Mouse (Mus musculus): Measurements from ENCODE around the gene Gal3st2b.
"Not testable (repeated sequence)": the region's sequence is repeated elsewhere in the genome, so short reads cannot be mapped to it uniquely, and the experiment has no call there.

The Gal3st2b gene

DNA sequence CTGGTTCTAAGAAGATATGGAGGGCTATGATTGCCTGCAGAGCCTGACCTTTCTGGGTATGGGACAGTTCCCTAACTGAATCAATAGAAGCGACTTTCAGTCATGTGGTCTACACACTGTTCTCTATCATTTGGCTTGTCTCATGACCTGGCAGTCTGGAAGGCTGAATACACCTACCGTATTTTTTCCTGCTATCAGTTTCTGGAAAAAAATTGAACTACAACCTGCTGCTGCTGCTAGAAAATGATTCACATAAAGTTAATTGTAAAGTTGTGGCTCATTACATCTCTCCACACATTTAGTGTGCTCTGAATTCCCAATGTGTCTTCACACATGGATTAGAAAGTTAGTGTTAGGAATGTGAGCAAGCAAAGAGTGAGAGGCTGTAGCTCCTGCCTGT is at the start of gene Gal3st2b:
Gal3st2b (plus strand) TSS at position 301 of the 400 bp plus-strand sequence.
- not testable (repeated sequence) for DNase-seq (ENCODE audit: low spot score)

DNA sequence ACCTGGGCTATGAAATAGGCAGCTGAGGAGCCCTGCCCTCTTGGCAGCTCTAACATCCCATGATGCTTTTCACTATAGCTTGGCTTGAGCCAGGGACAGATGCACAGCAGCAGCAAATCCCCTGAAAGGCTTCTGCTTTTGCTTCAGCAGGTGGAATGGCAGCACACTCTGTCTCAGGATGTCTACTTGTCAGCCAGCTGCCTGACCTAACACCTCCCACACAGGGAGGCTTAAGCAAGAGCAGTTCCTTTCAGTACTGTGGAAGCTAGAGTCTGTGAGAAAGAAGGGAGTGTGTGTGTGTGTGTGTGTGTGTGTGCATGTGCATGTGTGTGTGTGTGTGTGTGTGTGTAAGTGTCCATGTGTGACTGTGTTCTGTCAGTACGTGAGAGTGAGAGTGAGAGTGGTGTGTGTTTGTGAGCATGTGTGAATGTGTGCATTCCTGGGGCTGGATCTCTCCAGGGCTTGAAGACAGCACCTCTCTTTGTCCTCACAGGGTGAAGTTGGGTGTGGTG is 46.5 kb upstream of the Gal3st2b start:
- DNase-seq (ENCODE audit: low spot score) = not testable (repeated sequence)

DNA sequence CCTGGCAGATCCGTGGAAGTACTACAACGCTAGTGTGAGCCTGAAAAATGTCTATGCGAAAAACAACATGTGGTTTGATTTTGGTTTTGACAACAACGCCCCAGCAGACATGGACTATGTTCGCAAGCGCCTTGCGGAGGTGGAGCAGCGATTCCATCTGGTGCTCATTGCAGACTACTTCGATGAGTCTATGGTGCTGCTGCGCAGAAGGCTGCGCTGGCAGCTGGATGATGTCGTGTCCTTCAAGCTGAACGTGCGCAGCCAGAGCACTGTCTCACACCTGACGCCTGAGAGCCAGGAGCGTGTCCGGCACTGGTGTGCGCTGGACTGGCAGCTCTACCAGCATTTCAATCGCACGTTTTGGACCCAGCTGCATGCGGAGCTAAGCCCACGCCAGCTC is 43.7 kb upstream of the Gal3st2b start:
- not testable (repeated sequence) for DNase-seq (ENCODE audit: low spot score)

DNA sequence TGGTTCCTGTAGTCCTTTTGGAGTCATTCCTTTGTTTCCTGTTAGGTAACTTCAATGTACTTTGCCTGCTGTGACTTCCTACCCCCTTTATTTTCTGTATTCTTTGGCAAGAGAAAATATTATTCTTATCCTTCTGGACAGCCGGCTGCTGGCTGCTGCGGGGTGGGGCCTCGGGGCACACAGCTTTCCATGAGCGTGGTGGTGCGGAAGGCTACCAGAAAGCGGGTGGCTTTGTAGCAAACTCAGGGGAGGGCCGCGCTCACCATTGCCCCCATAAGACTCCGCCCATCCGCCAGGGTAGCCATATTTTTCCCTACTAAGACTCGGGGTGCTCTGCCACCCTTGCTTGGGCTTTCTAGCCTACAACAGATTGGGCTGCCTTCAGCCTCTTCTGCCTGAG is 36.3 kb upstream of the Gal3st2b start:
- not testable (repeated sequence) for DNase-seq (ENCODE audit: low spot score)

DNA sequence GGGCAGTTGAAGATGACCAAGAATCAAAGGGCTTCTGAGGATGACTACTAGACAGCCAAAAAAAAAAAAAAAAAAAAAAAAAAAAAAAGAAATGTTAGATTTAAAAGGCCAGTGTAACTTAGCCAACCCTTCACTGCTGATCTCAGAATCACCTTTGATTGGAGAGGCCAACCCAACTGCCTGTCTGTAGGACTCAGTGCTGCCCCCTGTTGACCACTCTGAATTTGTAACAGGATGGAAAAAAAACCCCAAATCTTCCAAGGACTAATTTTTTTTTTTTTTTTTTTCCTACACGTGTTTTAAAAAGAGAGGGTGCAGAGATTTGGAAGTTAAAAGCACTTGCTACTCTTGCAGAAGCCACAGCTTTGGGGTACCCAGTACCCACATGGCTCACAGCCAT is 27.2 kb upstream of the Gal3st2b start:
- DNase-seq (ENCODE audit: low spot score) = not testable (repeated sequence)

DNA sequence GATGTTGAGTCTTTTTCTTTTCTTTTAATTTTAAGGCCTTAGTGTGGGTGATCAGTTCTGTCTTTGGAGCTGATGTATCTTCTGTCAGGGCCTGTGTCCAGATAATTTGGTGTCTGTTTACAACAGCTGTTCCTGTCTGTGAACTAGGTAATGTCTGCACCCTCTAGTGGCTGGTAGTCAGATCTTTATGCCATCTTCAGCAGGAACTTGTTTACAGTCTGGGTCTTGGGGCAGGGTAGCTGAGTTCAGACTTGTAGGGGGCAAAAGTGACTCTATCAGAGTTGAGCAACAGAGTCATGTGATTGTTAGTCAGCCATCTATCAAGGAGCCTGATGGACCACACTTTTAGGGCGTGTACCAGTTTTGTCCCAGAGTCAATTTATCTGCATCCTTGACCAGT is 20.7 kb upstream of the Gal3st2b start:
- DNase-seq (ENCODE audit: low spot score) = not testable (repeated sequence)

DNA sequence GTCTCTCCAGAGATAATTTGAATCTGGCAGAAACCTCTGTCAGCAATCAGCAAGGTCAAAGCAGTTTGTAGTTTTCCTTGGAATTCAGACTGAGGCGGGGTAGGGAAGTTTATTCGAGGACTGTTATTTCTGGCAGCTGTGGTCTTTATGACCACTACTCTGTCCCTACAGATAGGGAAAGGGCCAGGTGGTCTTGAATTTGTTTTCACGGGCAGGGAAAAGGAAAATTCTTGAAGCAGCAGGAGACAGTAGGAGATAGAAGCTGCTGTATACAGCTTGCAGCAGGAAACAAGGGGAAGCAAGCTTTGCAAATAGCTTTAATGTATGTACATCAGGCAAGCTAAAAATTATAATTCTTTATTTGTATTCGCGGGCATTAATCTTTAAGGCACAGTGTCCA is 16.8 kb upstream of the Gal3st2b start:
- DNase-seq (ENCODE audit: low spot score) = not testable (repeated sequence)

DNA sequence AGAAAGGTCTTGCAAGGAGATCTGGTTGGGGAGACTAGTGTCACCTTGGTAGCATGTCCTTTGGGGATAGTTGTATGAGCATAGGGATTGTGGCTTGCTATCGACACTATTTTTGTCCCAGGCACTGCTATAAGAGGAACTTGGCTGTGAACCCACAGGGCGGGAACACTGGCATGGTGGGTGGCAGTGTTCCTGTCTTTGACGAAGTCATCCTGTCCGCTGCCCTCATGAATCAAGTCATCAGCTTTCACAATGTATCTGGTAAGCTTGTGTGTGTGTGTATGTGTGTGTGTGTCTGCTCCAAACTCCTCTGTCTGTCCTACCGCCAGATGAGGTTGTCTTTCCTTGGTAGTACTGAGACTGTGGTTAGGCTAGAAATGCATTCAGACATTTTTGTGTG is 11.4 kb upstream of the Gal3st2b start:
- not testable (repeated sequence) for DNase-seq (ENCODE audit: low spot score)

DNA sequence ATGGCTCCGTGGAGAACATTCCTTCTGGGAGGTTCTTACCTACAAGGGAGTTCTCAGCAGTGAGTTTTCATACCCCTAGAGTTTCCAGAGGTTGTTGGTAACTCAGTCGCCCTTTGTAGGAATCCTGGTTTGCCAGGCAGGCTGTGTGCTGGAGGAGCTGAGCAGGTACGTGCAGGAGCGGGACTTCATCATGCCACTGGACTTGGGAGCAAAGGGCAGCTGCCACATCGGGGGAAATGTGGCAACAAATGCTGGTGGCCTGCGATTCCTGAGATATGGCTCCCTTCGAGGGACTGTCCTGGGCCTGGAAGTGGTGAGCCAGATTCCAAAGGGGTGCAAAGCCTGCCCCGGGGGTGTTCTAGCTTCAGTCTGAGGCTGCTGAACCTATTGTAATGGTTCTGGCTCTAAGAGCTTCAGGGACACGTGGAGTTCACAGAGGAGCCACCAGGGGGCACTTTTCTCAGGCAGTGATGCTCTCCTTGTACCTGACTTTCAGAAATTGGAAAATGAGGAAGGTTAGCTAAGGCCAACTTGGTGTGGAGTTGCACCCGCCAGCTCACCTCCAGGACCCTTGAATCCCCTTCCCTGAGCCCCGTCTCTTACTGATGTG is 9.0 kb upstream of the Gal3st2b start:
- not testable (repeated sequence) for DNase-seq (ENCODE audit: low spot score)

DNA sequence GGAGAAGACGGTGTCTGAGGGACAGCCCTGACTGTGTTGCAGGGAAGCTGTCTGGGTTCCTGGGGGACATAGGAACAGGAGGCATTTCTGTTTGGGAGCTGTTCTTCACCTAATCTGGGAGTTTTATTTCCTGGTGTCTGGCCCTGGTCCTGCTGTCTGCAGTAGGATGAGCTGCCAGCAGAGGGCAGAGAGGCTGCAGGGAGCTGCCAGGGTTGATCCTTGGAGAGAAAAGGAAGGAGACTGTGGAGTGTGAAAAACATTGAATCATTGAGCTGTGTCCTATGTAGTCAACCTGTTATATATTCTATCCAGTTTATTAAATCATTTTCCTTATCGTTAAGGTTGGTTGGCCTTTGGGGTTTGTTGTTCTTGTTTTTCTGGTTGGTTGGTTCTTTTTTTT is 6.2 kb upstream of the Gal3st2b start:
- not testable (repeated sequence) for DNase-seq (ENCODE audit: low spot score)

DNA sequence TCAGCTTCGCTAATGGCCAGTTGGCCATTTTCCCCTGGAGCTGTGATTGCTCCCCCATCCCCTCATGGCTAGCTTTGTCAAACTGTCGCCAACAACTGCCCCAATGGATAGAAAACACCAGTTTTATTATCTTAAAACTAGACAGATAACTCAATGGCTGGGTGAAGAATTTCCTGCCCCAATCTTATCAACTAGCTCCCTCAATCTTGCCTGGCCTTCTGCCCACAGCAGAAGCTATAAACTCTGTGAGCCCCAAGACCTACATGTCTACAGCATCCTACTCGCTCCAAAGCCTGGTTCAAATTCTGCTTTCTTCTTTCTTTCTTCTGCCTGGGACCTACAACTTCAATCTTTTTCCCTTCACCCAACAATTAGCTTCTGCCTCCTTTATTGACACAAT is 951 bp upstream of the Gal3st2b start:
- not testable (repeated sequence) for DNase-seq (ENCODE audit: low spot score)

DNA sequence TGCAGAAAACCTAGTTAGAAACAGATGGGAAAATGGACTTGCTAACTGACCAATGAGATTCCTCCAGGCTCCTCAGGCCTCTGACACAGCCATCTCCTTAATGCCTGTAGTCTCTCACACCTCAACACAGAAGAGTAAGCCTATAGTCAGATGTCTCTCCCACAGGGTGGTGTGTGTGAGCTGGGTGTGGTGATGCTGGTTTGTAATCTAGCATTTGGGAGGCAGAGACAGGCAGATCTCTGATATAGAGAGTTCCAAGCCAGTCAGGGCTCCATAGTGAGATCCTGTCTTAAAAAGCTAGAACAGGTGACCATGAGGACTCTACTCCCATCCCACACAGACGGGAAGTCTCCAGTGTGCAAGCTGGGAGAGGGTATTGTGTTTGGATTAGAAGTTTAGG is 664 bp downstream of the Gal3st2b start:
- not testable (repeated sequence) for DNase-seq (ENCODE audit: low spot score)

DNA sequence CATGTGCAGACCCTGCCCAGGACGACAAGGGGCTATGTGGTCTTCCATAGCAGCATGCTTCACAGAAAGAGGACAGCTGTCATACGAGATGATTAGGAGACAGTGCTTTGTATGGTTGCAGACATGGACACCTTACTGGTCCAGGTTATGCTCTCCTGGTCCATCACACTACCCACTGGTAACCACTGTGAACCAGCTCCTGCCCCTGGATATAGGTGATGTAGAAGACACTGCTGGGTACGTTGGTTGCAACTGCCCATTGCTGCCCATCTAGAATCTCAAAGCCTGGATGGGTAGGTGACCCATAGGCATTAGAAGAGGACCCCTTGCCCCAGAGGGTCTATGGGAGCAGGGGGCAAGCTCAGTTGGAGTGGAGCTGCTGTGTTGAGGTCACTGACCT is 1.2 kb downstream of the Gal3st2b start:
- not testable (repeated sequence) for DNase-seq (ENCODE audit: low spot score)

DNA sequence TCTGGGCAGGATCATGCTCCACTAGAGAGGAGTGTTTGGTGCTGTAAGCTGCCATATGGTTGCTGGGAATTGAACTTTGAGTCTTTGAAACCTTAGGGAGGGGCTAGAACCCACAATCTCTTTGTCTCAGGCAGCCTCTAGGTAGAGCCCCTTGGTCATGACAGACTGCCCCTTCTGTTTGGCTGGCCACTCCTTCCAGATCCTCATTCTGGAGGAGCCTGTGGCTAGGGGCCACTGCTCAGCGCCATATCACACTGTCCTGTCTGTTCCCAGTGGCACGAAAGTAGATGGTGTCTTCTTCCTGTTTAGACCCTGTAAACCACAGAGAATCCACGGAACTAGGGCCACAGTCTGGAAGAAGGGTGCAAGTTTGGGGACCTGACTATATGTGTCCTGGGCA is 4.5 kb downstream of the Gal3st2b start:
- not testable (repeated sequence) for DNase-seq (ENCODE audit: low spot score)

DNA sequence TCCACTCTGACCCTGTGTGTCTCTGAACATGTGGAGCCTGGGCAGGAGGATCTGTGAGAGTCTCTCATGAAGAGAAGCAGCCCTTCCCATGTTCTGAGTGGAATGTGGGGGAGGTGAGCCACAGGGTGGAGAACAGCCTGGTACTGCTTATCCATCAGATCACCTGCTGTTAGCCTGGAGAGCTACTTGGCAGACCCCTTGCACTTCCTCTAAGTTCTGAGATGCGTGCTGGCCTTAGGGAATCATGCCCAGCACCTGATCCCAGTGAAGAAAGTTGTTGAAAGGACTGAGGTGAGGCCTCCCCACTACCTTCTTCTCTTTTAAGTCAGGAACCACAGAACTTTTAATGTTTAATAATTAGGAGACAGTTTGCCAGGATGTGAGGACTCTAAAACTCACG is 5.0 kb downstream of the Gal3st2b start:
- not testable (repeated sequence) for DNase-seq (ENCODE audit: low spot score)

DNA sequence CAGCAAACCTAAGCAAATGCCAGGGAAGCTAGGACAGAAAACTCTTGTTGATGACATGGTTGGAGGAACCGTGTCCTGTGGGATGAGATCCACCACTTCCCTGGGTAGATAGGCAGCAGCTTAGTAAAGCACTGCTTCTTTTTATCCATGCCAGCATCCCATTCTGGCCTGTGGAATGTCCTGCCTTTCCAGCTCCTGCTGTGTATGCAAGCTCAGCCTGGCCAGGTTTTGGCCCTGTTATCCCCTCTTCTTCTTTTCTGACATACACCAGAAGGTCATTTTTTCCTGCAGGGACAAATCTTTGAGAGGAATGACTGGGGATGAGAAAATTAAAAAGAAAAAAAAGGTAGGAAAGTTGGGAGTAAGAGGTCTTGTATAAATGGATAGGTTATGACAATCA is 17.3 kb downstream of the Gal3st2b start:
- not testable (repeated sequence) for DNase-seq (ENCODE audit: low spot score)

DNA sequence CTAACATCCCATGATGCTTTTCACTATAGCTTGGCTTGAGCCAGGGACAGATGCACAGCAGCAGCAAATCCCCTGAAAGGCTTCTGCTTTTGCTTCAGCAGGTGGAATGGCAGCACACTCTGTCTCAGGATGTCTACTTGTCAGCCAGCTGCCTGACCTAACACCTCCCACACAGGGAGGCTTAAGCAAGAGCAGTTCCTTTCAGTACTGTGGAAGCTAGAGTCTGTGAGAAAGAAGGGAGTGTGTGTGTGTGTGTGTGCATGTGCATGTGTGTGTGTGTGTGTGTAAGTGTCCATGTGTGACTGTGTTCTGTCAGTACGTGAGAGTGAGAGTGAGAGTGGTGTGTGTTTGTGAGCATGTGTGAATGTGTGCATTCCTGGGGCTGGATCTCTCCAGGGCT is 19.7 kb downstream of the Gal3st2b start:
- DNase-seq (ENCODE audit: low spot score) = not testable (repeated sequence)

DNA sequence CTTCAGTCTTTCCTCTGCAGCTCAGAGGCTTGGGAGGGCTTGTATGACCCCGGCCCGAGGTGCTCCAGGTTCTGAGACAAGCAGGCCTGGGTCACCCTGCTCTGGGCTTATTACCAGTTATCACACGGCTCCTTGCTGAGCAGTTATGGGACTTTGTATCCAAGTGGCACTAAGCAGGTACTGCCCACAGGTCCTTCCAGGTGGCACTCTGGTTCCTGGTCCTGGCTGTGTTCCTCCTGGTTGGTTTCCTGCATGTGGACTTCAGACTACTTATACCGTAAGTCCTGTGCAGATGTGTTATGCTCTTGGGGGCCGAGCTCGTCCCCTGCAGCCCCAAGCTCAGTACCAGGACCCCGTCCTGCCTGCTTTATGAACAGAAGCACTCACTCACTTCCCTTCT is 20.3 kb downstream of the Gal3st2b start:
- DNase-seq (ENCODE audit: low spot score) = not testable (repeated sequence)

DNA sequence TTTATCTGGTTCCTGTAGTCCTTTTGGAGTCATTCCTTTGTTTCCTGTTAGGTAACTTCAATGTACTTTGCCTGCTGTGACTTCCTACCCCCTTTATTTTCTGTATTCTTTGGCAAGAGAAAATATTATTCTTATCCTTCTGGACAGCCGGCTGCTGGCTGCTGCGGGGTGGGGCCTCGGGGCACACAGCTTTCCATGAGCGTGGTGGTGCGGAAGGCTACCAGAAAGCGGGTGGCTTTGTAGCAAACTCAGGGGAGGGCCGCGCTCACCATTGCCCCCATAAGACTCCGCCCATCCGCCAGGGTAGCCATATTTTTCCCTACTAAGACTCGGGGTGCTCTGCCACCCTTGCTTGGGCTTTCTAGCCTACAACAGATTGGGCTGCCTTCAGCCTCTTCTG is 31.0 kb downstream of the Gal3st2b start:
- not testable (repeated sequence) for DNase-seq (ENCODE audit: low spot score)

DNA sequence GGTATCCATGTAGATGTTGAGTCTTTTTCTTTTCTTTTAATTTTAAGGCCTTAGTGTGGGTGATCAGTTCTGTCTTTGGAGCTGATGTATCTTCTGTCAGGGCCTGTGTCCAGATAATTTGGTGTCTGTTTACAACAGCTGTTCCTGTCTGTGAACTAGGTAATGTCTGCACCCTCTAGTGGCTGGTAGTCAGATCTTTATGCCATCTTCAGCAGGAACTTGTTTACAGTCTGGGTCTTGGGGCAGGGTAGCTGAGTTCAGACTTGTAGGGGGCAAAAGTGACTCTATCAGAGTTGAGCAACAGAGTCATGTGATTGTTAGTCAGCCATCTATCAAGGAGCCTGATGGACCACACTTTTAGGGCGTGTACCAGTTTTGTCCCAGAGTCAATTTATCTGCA is 48.4 kb downstream of the Gal3st2b start:
- not testable (repeated sequence) for DNase-seq (ENCODE audit: low spot score)

DNA sequence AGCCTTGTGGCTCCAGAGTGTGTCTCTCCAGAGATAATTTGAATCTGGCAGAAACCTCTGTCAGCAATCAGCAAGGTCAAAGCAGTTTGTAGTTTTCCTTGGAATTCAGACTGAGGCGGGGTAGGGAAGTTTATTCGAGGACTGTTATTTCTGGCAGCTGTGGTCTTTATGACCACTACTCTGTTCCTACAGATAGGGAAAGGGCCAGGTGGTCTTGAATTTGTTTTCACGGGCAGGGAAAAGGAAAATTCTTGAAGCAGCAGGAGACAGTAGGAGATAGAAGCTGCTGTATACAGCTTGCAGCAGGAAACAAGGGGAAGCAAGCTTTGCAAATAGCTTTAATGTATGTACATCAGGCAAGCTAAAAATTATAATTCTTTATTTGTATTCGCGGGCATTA is 52.3 kb downstream of the Gal3st2b start:
- DNase-seq (ENCODE audit: low spot score) = not testable (repeated sequence)

DNA sequence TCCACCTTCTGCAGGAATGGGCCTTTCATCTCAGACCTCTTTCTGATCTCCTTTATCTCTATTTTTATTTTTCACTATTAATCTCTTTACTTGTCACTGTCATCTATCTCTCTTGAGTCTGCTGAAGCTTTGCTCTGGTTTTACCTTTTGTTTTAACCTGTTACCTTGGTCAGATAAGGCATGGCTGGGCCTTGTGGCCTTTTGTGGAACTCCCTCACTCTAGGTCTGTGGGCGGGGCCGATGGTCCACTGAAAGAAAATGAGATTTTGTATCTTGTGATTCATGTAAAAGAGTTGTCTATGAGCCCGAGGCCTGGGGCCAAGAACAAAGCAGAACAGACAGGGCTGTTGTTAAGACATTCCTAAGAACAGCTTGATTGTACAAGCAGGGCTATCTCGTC is 52.7 kb downstream of the Gal3st2b start:
- not testable (repeated sequence) for DNase-seq (ENCODE audit: low spot score)

DNA sequence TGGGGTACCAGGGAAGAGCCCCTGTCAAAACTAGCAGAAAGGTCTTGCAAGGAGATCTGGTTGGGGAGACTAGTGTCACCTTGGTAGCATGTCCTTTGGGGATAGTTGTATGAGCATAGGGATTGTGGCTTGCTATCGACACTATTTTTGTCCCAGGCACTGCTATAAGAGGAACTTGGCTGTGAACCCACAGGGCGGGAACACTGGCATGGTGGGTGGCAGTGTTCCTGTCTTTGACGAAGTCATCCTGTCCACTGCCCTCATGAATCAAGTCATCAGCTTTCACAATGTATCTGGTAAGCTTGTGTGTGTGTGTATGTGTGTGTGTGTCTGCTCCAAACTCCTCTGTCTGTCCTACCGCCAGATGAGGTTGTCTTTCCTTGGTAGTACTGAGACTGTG is 57.7 kb downstream of the Gal3st2b start:
- not testable (repeated sequence) for DNase-seq (ENCODE audit: low spot score)

DNA sequence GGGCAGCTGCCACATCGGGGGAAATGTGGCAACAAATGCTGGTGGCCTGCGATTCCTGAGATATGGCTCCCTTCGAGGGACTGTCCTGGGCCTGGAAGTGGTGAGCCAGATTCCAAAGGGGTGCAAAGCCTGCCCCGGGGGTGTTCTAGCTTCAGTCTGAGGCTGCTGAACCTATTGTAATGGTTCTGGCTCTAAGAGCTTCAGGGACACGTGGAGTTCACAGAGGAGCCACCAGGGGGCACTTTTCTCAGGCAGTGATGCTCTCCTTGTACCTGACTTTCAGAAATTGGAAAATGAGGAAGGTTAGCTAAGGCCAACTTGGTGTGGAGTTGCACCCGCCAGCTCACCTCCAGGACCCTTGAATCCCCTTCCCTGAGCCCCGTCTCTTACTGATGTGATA is 60.2 kb downstream of the Gal3st2b start:
- not testable (repeated sequence) for DNase-seq (ENCODE audit: low spot score)
